Mouse (Mus musculus): Measurements from ENCODE around the gene Syt5.

GRCm38 (mm10) chr7:4504646-4505435 lies 42.5 kb downstream of the Syt5 start:
- no peak for TF ChIP-seq CTCF (IDR thresholded peaks at IDR 0.05)
- TF ChIP-seq EP300 (IDR thresholded peaks at IDR 0.05; ENCODE audit: insufficient read depth, low read depth, low read length), result peak; percentile 52; the same call in 1 of the 2 replicates
- TF ChIP-seq POLR2A (IDR thresholded peaks at IDR 0.05; ENCODE audit: insufficient read depth, low read depth, low read length), result 0 out of 2 replicates have a peak, but pooled peaks have one; percentile 13

Data from heart, adult 2 months (tissue).